ENCODE assay signal across 24 mouse cellular contexts in genomic region chr8:105897801-105898480, GRCm38 (mm10). TPM values are rescaled to one million over a fixed set of nuclear protein-coding genes. Genes with fewer than 3 reads are reported as not detected.
"Had no signal": no experiment of that assay in that cellular context is flagged by ENCODE, and none has a peak within 500 bp of the region (broad histone marks: within the 10 kb centered on the region; RNA-seq: fewer than 3 reads in every experiment).

No protein-coding gene starts in this region.

- H3K4me2 ChIP-seq: liver, embryonic 13.5 days; midbrain, embryonic 13.5 days; neural tube, embryonic 13.5 days had no signal

- DNase-seq: kidney, adult 2 months; kidney, postnatal 25 days; layer of hippocampus, adult 9-11 months; liver, embryonic 13.5 days; lung, adult 2 months; lung, postnatal 10 days; lung, postnatal 36 days; right cerebral cortex, postnatal 14 days; spleen, adult 18-20 months; thymus, adult 18-20 months; thymus, postnatal 14 days; thymus, postnatal 4 days had no signal

- ATAC-seq: intestine, postnatal 0 days; midbrain, embryonic 13.5 days; midbrain, embryonic 16.5 days had no signal

- H3K9me3 ChIP-seq: liver, embryonic 13.5 days; megakaryocyte, embryonic 14.5 days; midbrain, embryonic 10.5 days; midbrain, embryonic 13.5 days; neural tube, embryonic 13.5 days had no signal

- H3K27me3 ChIP-seq: liver, embryonic 13.5 days; megakaryocyte, embryonic 14.5 days; midbrain, embryonic 13.5 days; neural tube, embryonic 13.5 days had no signal

- H3K9ac ChIP-seq: liver, embryonic 13.5 days; midbrain, embryonic 13.5 days; neural tube, embryonic 13.5 days had no signal

- H3K27ac ChIP-seq: kidney, postnatal 0 days; layer of hippocampus, adult 2 months; left cerebral cortex, adult 2 months; liver, embryonic 13.5 days; midbrain, embryonic 10.5 days; midbrain, embryonic 13.5 days; neural tube, embryonic 13.5 days had no signal

- H3K4me3 ChIP-seq: layer of hippocampus, adult 2 months; left cerebral cortex, adult 2 months; liver, embryonic 13.5 days; megakaryocyte, embryonic 14.5 days; midbrain, embryonic 10.5 days; midbrain, embryonic 13.5 days; myocyte; neural tube, embryonic 13.5 days had no signal

RNA-seq across cellular contexts. Expression of gene Nrn1l, which starts 4.6 kb away (rescaled TPM):
- polyA plus RNA-seq: intestine, postnatal 0 days; liver, embryonic 13.5 days; liver, embryonic 16.5 days; stomach, embryonic 16.5 days had no signal
